Mouse (Mus musculus): ENCODE results near the gene Grin2a. TPM values are rescaled to one million over a fixed set of nuclear protein-coding genes. Genes with fewer than 3 reads are reported as not detected.

Gene Grin2a
- polyA plus RNA-seq, 1 experiment from 2014 or later: 0.34 TPM

DNA sequence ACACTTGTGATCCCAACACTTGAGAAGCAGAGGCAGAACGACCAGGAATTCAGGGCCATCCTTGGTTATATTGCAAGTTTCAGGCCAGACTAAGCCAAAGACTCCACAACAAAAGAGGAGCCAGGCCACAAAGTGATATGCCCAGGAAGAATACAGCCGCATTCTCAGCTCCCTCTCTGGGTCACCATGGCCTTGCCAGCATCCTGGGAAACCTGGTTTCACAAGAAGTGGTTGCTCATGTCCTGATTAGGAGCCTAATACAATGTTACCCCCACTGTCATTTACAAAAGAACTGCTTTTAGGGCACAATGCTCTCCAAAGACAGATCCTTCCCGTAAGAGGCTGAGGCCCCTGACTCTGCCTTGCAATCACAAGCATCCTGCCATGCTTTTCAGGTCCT lies 94.4 kb downstream of the Grin2a start:
- no peak overlapping the region for H3K4me3 ChIP-seq (ENCODE audit: low read length)
- no peak overlapping the region for H3K27ac ChIP-seq (ENCODE audit: low read length)
- ATAC-seq (replicated peaks; ENCODE audit: extremely low read depth, insufficient read depth, low FRiP score): no peak
- H3K36me3 ChIP-seq (ENCODE audit: control insufficient read depth, insufficient read depth): no peaks in the 10 kb centered on the region
- 60% methylated on average over 3 of the region's 3 CpGs for WGBS
- H3K27me3 ChIP-seq (ENCODE audit: control insufficient read depth, insufficient read depth, low read length): no peaks in the 10 kb centered on the region
- H3K4me1 ChIP-seq (ENCODE audit: control insufficient read depth, insufficient read depth, low read length): no peaks in the 10 kb centered on the region
- H3K9ac ChIP-seq (ENCODE audit: low read length): no peak overlapping the region
- H3K4me2 ChIP-seq (ENCODE audit: low read depth, low read length): no peak overlapping the region
- no peaks in the 10 kb centered on the region for H3K9me3 ChIP-seq (replicated peaks; ENCODE audit: control insufficient read depth, low read length)

GRCm38 (mm10) chr16:9900196-9900595 lies 95.2 kb downstream of the Grin2a start:
- H3K27ac ChIP-seq (ENCODE audit: low read length): no peak overlapping the region
- H3K27me3 ChIP-seq (ENCODE audit: control insufficient read depth, insufficient read depth, low read length): no peaks in the 10 kb centered on the region
- H3K9me3 ChIP-seq (replicated peaks; ENCODE audit: control insufficient read depth, low read length): no peaks in the 10 kb centered on the region
- H3K4me3 ChIP-seq (ENCODE audit: low read length): no peak overlapping the region
- H3K36me3 ChIP-seq (ENCODE audit: control insufficient read depth, insufficient read depth): no peaks in the 10 kb centered on the region
- H3K9ac ChIP-seq (ENCODE audit: low read length): no peak overlapping the region
- no peaks in the 10 kb centered on the region for H3K4me1 ChIP-seq (ENCODE audit: control insufficient read depth, insufficient read depth, low read length)
- 97% methylated on average over 1 of the region's 1 CpGs for WGBS
- no peak overlapping the region for H3K4me2 ChIP-seq (ENCODE audit: low read depth, low read length)
- ATAC-seq (replicated peaks; ENCODE audit: extremely low read depth, insufficient read depth, low FRiP score): no peak

DNA sequence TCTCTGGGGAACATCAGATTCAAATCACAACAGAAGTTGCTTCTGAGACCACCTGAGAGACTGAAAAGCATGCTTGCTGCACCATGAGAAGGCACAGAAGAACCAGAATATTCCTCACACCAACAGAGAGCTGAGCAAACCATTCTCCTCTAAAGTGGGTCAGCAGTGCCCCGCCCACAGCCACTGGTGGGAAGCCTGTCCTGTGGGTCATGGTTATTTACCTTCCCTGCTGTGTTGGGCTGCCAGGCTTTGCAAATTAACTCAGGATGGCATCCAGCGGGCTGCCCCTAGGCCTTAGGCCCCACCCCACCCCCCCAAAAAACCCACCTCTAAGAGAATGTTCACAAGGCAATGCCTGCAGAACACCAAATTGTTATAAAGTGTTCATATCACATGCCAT lies 96.2 kb downstream of the Grin2a start:
- WGBS: 74% methylated on average over 2 of the region's 2 CpGs
- Histone ChIP-seq H3K9me3 (replicated peaks; ENCODE audit: control insufficient read depth, low read length) (no peaks in the 10 kb centered on the region), H3K4me1 (ENCODE audit: control insufficient read depth, insufficient read depth, low read length) (no peaks in the 10 kb centered on the region), H3K36me3 (ENCODE audit: control insufficient read depth, insufficient read depth) (no peaks in the 10 kb centered on the region), H3K4me2 (ENCODE audit: low read depth, low read length) (no peak overlapping the region), H3K4me3 (ENCODE audit: low read length) (no peak overlapping the region), H3K27ac (ENCODE audit: low read length) (no peak overlapping the region), H3K27me3 (ENCODE audit: control insufficient read depth, insufficient read depth, low read length) (no peaks in the 10 kb centered on the region), H3K9ac (ENCODE audit: low read length) (no peak overlapping the region)
- no peak for ATAC-seq (replicated peaks; ENCODE audit: extremely low read depth, insufficient read depth, low FRiP score)

- H3K9ac ChIP-seq (ENCODE audit: low read length): no peak overlapping the region
- WGBS: 70% methylated on average over 7 of the region's 7 CpGs
- H3K36me3 ChIP-seq (ENCODE audit: control insufficient read depth, insufficient read depth): no peaks in the 10 kb centered on the region
- ATAC-seq (replicated peaks; ENCODE audit: extremely low read depth, insufficient read depth, low FRiP score): no peak
- no peak overlapping the region for H3K4me2 ChIP-seq (ENCODE audit: low read depth, low read length)
- no peak overlapping the region for H3K4me3 ChIP-seq (ENCODE audit: low read length)
- H3K4me1 ChIP-seq (ENCODE audit: control insufficient read depth, insufficient read depth, low read length): no peaks in the 10 kb centered on the region
- H3K27ac ChIP-seq (ENCODE audit: low read length): no peak overlapping the region
- no peaks in the 10 kb centered on the region for H3K27me3 ChIP-seq (ENCODE audit: control insufficient read depth, insufficient read depth, low read length)
- H3K9me3 ChIP-seq (replicated peaks; ENCODE audit: control insufficient read depth, low read length): no peaks in the 10 kb centered on the region
Measured at GRCm38 (mm10) chr16:9895581-9895980, 99.8 kb downstream of the Grin2a start.

DNA sequence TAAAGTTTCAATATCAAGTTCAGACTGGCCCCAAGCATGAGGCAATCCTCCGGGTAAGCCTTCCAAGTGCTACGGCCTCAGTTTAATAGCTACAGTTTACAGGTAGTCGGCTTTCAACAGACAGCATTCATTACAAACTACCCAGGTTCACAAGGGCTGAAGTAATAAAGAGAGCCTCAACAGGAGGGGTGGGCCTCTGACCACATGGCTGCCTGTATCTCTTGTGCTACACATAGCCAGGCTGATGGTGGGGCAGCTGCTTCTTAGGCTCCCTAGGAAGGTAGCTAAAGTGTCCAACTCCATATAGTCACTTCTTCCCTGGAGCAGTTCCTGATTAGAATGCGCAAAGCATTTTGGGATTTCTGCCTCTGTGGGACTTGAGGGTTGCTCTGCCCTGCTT lies 109.2 kb downstream of the Grin2a start:
- ATAC-seq (replicated peaks; ENCODE audit: extremely low read depth, insufficient read depth, low FRiP score): no peak
- no peaks in the 10 kb centered on the region for H3K4me1 ChIP-seq (ENCODE audit: control insufficient read depth, insufficient read depth, low read length)
- H3K27ac ChIP-seq (ENCODE audit: low read length): no peak overlapping the region
- no peaks in the 10 kb centered on the region for H3K27me3 ChIP-seq (ENCODE audit: control insufficient read depth, insufficient read depth, low read length)
- 72% methylated on average over 4 of the region's 4 CpGs for WGBS
- no peaks in the 10 kb centered on the region for H3K9me3 ChIP-seq (replicated peaks; ENCODE audit: control insufficient read depth, low read length)
- no peak overlapping the region for H3K4me3 ChIP-seq (ENCODE audit: low read length)
- H3K4me2 ChIP-seq (ENCODE audit: low read depth, low read length): no peak overlapping the region
- no peak overlapping the region for H3K9ac ChIP-seq (ENCODE audit: low read length)
- H3K36me3 ChIP-seq (ENCODE audit: control insufficient read depth, insufficient read depth): no peaks in the 10 kb centered on the region

DNA sequence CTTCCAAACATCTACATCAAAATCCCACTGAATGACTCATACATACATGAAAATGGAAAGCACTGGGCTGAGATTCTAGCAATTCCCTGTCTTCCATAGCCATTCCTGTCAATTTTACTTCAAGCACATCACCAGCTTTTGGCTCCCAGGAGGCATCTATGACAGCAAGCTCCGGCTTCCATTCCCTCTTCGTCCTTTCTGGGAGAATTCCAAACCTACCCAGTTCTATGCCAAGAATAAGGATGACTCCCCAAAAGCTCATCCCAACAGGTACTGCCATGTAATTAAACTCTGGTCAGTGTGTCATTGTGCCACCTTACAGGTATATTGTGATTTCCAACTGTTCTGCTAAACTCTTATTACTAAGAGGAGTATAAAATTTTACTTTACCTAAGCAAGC lies 111.2 kb downstream of the Grin2a start:
- 80% methylated on average over 2 of the region's 2 CpGs for WGBS
- Histone ChIP-seq H3K27me3 (ENCODE audit: control insufficient read depth, insufficient read depth, low read length) (no peaks in the 10 kb centered on the region), H3K9ac (ENCODE audit: low read length) (no peak overlapping the region)

GRCm38 (mm10) chr16:9882420-9882819 lies 112.9 kb downstream of the Grin2a start:
- Histone ChIP-seq H3K9me3 (replicated peaks; ENCODE audit: control insufficient read depth, low read length) (no peaks in the 10 kb centered on the region), H3K9ac (ENCODE audit: low read length) (no peak overlapping the region), H3K27me3 (ENCODE audit: control insufficient read depth, insufficient read depth, low read length) (no peaks in the 10 kb centered on the region), H3K4me1 (ENCODE audit: control insufficient read depth, insufficient read depth, low read length) (no peaks in the 10 kb centered on the region), H3K36me3 (ENCODE audit: control insufficient read depth, insufficient read depth) (no peaks in the 10 kb centered on the region), H3K4me2 (ENCODE audit: low read depth, low read length) (no peak overlapping the region), H3K4me3 (ENCODE audit: low read length) (no peak overlapping the region), H3K27ac (ENCODE audit: low read length) (no peak overlapping the region)
- 72% methylated on average over 4 of the region's 4 CpGs for WGBS
- no peak for ATAC-seq (replicated peaks; ENCODE audit: extremely low read depth, insufficient read depth, low FRiP score)

More for the DNA sequence above, 111.2 kb downstream of the Grin2a start:
- Histone ChIP-seq H3K9me3 (replicated peaks; ENCODE audit: control insufficient read depth, low read length) (no peaks in the 10 kb centered on the region), H3K36me3 (ENCODE audit: control insufficient read depth, insufficient read depth) (no peaks in the 10 kb centered on the region), H3K4me2 (ENCODE audit: low read depth, low read length) (no peak overlapping the region), H3K27ac (ENCODE audit: low read length) (no peak overlapping the region), H3K4me1 (ENCODE audit: control insufficient read depth, insufficient read depth, low read length) (no peaks in the 10 kb centered on the region), H3K4me3 (ENCODE audit: low read length) (no peak overlapping the region)
- no peak for ATAC-seq (replicated peaks; ENCODE audit: extremely low read depth, insufficient read depth, low FRiP score)

GRCm38 (mm10) chr16:9873001-9873400 lies 122.4 kb downstream of the Grin2a start:
- no peaks in the 10 kb centered on the region for H3K36me3 ChIP-seq (ENCODE audit: control insufficient read depth, insufficient read depth)
- 41% methylated on average over 4 of the region's 4 CpGs for WGBS
- no peaks in the 10 kb centered on the region for H3K4me1 ChIP-seq (ENCODE audit: control insufficient read depth, insufficient read depth, low read length)
- no peak for ATAC-seq (replicated peaks; ENCODE audit: extremely low read depth, insufficient read depth, low FRiP score)
- no peaks in the 10 kb centered on the region for H3K27me3 ChIP-seq (ENCODE audit: control insufficient read depth, insufficient read depth, low read length)
- no peak overlapping the region for H3K4me2 ChIP-seq (ENCODE audit: low read depth, low read length)
- no peak overlapping the region for H3K27ac ChIP-seq (ENCODE audit: low read length)
- no peaks in the 10 kb centered on the region for H3K9me3 ChIP-seq (replicated peaks; ENCODE audit: control insufficient read depth, low read length)
- no peak overlapping the region for H3K9ac ChIP-seq (ENCODE audit: low read length)
- no peak overlapping the region for H3K4me3 ChIP-seq (ENCODE audit: low read length)

GRCm38 (mm10) chr16:9865710-9866109 lies 129.7 kb downstream of the Grin2a start:
- Histone ChIP-seq H3K36me3 (ENCODE audit: control insufficient read depth, insufficient read depth) (no peaks in the 10 kb centered on the region), H3K9ac (ENCODE audit: low read length) (no peak overlapping the region), H3K9me3 (replicated peaks; ENCODE audit: control insufficient read depth, low read length) (no peaks in the 10 kb centered on the region; the same call in 1 of the 2 replicates), H3K4me2 (ENCODE audit: low read depth, low read length) (no peak overlapping the region), H3K27me3 (ENCODE audit: control insufficient read depth, insufficient read depth, low read length) (no peaks in the 10 kb centered on the region), H3K27ac (ENCODE audit: low read length) (no peak overlapping the region), H3K4me3 (ENCODE audit: low read length) (no peak overlapping the region), H3K4me1 (ENCODE audit: control insufficient read depth, insufficient read depth, low read length) (no peaks in the 10 kb centered on the region)
- ATAC-seq (replicated peaks; ENCODE audit: extremely low read depth, insufficient read depth, low FRiP score): no peak
- WGBS: 58% methylated on average over 3 of the region's 3 CpGs

- no peaks in the 10 kb centered on the region for H3K27me3 ChIP-seq (ENCODE audit: control insufficient read depth, insufficient read depth, low read length)
- H3K36me3 ChIP-seq (ENCODE audit: control insufficient read depth, insufficient read depth): no peaks in the 10 kb centered on the region
- no peak for ATAC-seq (replicated peaks; ENCODE audit: extremely low read depth, insufficient read depth, low FRiP score)
- no peak overlapping the region for H3K9ac ChIP-seq (ENCODE audit: low read length)
- H3K4me3 ChIP-seq (ENCODE audit: low read length): no peak overlapping the region
- no peaks in the 10 kb centered on the region; the same call in 1 of the 2 replicates for H3K9me3 ChIP-seq (replicated peaks; ENCODE audit: control insufficient read depth, low read length)
- WGBS: 65% methylated on average over 4 of the region's 4 CpGs
- no peak overlapping the region for H3K27ac ChIP-seq (ENCODE audit: low read length)
- no peaks in the 10 kb centered on the region for H3K4me1 ChIP-seq (ENCODE audit: control insufficient read depth, insufficient read depth, low read length)
- H3K4me2 ChIP-seq (ENCODE audit: low read depth, low read length): no peak overlapping the region
Measured at GRCm38 (mm10) chr16:9865039-9865438, 130.3 kb downstream of the Grin2a start.
